13 mouse cellular contexts compared by ENCODE assay signal in genomic region chrX:136127038-136127743, GRCm38 (mm10). TPM values are rescaled to one million over a fixed set of nuclear protein-coding genes. Genes with fewer than 3 reads are reported as not detected.
DNase-seq lines count a peak whose midpoint lies in the region; ATAC-seq and TF ChIP-seq lines count a peak whose summit lies in the region.
"Had no signal": no experiment of that assay in that cellular context is flagged by ENCODE, and none has a peak within 500 bp of the region (broad histone marks: within the 10 kb centered on the region; RNA-seq: fewer than 3 reads in every experiment).

No protein-coding gene starts in this region.

- H3K4me1 ChIP-seq in heart, postnatal 0 days (ENCODE audit: control insufficient read depth, insufficient read depth) = no peaks in the 10 kb centered on the region
- H3K4me1 ChIP-seq in heart, adult 2 months (ENCODE audit: control insufficient read depth, insufficient read depth, low read length) = no peaks in the 10 kb centered on the region
- no peaks in the 10 kb centered on the region for H3K4me1 ChIP-seq in CH12.LX (ENCODE audit: control insufficient read depth in 1 of 2, insufficient read depth in 2 of 2)
- no peaks in the 10 kb centered on the region; the same call in 1 of the 2 replicates for H3K4me1 ChIP-seq in liver, embryonic 16.5 days (ENCODE audit: control insufficient read depth, low read depth, low read length)
- H3K4me1 ChIP-seq: forebrain, embryonic 15.5 days; heart, embryonic 12.5 days; limb, embryonic 12.5 days had no signal

- no peaks in the 10 kb centered on the region for H3K36me3 ChIP-seq in heart, postnatal 0 days (replicated peaks; ENCODE audit: control insufficient read depth, insufficient read depth, low read length)
- no peaks in the 10 kb centered on the region for H3K36me3 ChIP-seq in heart, adult 2 months (ENCODE audit: control insufficient read depth, insufficient read depth, low read length)
- H3K36me3 ChIP-seq in CH12.LX (replicated peaks in 1 of 2; ENCODE audit: control insufficient read depth in 1 of 2, insufficient read depth in 1 of 2, low read length in 1 of 2) = no peaks in the 10 kb centered on the region
- H3K36me3 ChIP-seq in liver, embryonic 16.5 days (ENCODE audit: control insufficient read depth, insufficient read depth) = no peaks in the 10 kb centered on the region
- H3K36me3 ChIP-seq: forebrain, embryonic 15.5 days; heart, embryonic 12.5 days; limb, embryonic 12.5 days had no signal

- in situ Hi-C loops in CH12.LX (cut with MboI; ENCODE audit: low pct_ligation_motif_present, low pct_unique_long_range_greater_than_20kb, low sequenced_read_pairs) = no loop called here

- no peak for TF ChIP-seq POLR2A in heart, adult 2 months (IDR thresholded peaks at IDR 0.05; ENCODE audit: insufficient read depth, low read depth, low read length)
- no peak for TF ChIP-seq POLR2A in CH12.LX (IDR thresholded peaks at IDR 0.05; ENCODE audit: low read depth, low read length)

- 34% methylated on average over 8 of the region's 8 CpGs for WGBS in heart, postnatal 0 days
- WGBS in heart, adult 2 months = 38% methylated on average over 8 of the region's 8 CpGs
- WGBS in liver, embryonic 16.5 days (ENCODE audit: insufficient replicate concordance) = 37% methylated on average over 8 of the region's 8 CpGs

- TF ChIP-seq RAD21 in CH12.LX (IDR thresholded peaks at IDR 0.05; ENCODE audit: low read depth, low read length) = no peak; the same call in 1 of the 2 replicates

- H3K9ac ChIP-seq in heart, postnatal 0 days (replicated peaks; ENCODE audit: low read depth, low read length) = no peak overlapping the region
- no peak overlapping the region for H3K9ac ChIP-seq in heart, adult 2 months (ENCODE audit: low read depth, low read length)
- no peak overlapping the region for H3K9ac ChIP-seq in CH12.LX (ENCODE audit: insufficient read depth, low read depth)
- H3K9ac ChIP-seq in liver, embryonic 16.5 days (ENCODE audit: low read depth, low read length) = no peak overlapping the region
- H3K9ac ChIP-seq: forebrain, embryonic 15.5 days; heart, embryonic 12.5 days; limb, embryonic 12.5 days had no signal

- no peak overlapping the region for H3K4me2 ChIP-seq in heart, postnatal 0 days (ENCODE audit: low read depth, low read length)
- H3K4me2 ChIP-seq in CH12.LX (ENCODE audit: insufficient read depth, low read depth, poor library complexity, severe bottlenecking) = no peak overlapping the region
- no peak overlapping the region for H3K4me2 ChIP-seq in liver, embryonic 16.5 days (ENCODE audit: low read depth, low read length)
- H3K4me2 ChIP-seq: forebrain, embryonic 15.5 days; heart, embryonic 12.5 days; limb, embryonic 12.5 days had no signal

- dilution Hi-C loops in CH12.LX (cut with MboI; ENCODE audit: extremely low pct_ligation_motif_present, extremely low pct_unique_long_range_greater_than_20kb, low sequenced_read_pairs) = no loop called here

- TF ChIP-seq CTCF in heart, postnatal 0 days (IDR thresholded peaks at IDR 0.05; ENCODE audit: low read depth) = peak; percentile 39
- no peak for TF ChIP-seq CTCF in heart, adult 2 months (IDR thresholded peaks at IDR 0.05)
- TF ChIP-seq CTCF in CH12.LX (conservative IDR thresholded peaks at IDR 0.05 in 1 of 2, IDR thresholded peaks at IDR 0.05 in 1 of 2; ENCODE audit: low read depth in 2 of 2, low read length in 2 of 2) = peak in 1 of 2 experiments; percentile 51; a peak in 2 of 4 replicates

- no peaks in the 10 kb centered on the region for H3K79me2 ChIP-seq in heart, adult 2 months (replicated peaks; ENCODE audit: control insufficient read depth, insufficient read depth, low read length)
- no peaks in the 10 kb centered on the region for H3K79me2 ChIP-seq in CH12.LX (replicated peaks; ENCODE audit: control insufficient read depth, extremely low read depth, insufficient read depth, poor library complexity, severe bottlenecking)

- no peak overlapping the region for H3K4me3 ChIP-seq in heart, postnatal 0 days (ENCODE audit: low read depth, low read length)
- H3K4me3 ChIP-seq in heart, adult 2 months = no peak overlapping the region
- H3K4me3 ChIP-seq in CH12.LX (replicated peaks in 1 of 3; ENCODE audit: low read depth in 2 of 3, low read length in 2 of 3, poor library complexity in 1 of 3) = no peak overlapping the region
- H3K4me3 ChIP-seq in liver, embryonic 16.5 days (ENCODE audit: low read depth, low read length) = no peak overlapping the region
- H3K4me3 ChIP-seq: forebrain, embryonic 15.5 days; heart, embryonic 12.5 days; limb, embryonic 12.5 days had no signal

- no peak for TF ChIP-seq EP300 in heart, postnatal 0 days (IDR thresholded peaks at IDR 0.05; ENCODE audit: low read depth)
- TF ChIP-seq EP300 in heart, adult 2 months (IDR thresholded peaks at IDR 0.05; ENCODE audit: insufficient read depth, low read depth, low read length) = no peak
- TF ChIP-seq EP300 in CH12.LX (IDR thresholded peaks at IDR 0.05; ENCODE audit: low read length) = no peak

- no peaks in the 10 kb centered on the region for H3K27me3 ChIP-seq in heart, postnatal 0 days (ENCODE audit: control insufficient read depth, insufficient read depth, low read length)
- no peaks in the 10 kb centered on the region for H3K27me3 ChIP-seq in heart, adult 2 months (ENCODE audit: control insufficient read depth, insufficient read depth, low read length)
- H3K27me3 ChIP-seq in CH12.LX (replicated peaks) = no peaks in the 10 kb centered on the region
- no peaks in the 10 kb centered on the region for H3K27me3 ChIP-seq in liver, embryonic 16.5 days (ENCODE audit: control insufficient read depth, insufficient read depth, low read depth, low read length)
- H3K27me3 ChIP-seq: forebrain, embryonic 15.5 days; heart, embryonic 12.5 days; limb, embryonic 12.5 days had no signal

- H3K9me3 ChIP-seq in heart, postnatal 0 days (replicated peaks; ENCODE audit: control insufficient read depth, low read length) = no peaks in the 10 kb centered on the region
- H3K9me3 ChIP-seq in CH12.LX (replicated peaks; ENCODE audit: low read length) = no peaks in the 10 kb centered on the region
- H3K9me3 ChIP-seq in liver, embryonic 16.5 days (replicated peaks; ENCODE audit: control insufficient read depth, low read length) = no peaks in the 10 kb centered on the region
- H3K9me3 ChIP-seq: forebrain, embryonic 15.5 days; heart, embryonic 12.5 days; limb, embryonic 12.5 days had no signal

- no peak for ATAC-seq in heart, postnatal 0 days (ENCODE audit: insufficient read depth, low read depth)
- ATAC-seq in liver, embryonic 16.5 days (ENCODE audit: low read depth) = peak; percentile 48; the same call in 1 of the 2 replicates
- ATAC-seq: forebrain, embryonic 15.5 days; midbrain, embryonic 16.5 days had no signal

- no peak overlapping the region for H3K27ac ChIP-seq in heart, postnatal 0 days (ENCODE audit: low read depth)
- H3K27ac ChIP-seq in heart, adult 2 months = no peak overlapping the region
- H3K27ac ChIP-seq in CH12.LX (ENCODE audit: insufficient read depth, low read depth) = no peak overlapping the region
- no peak overlapping the region for H3K27ac ChIP-seq in liver, embryonic 16.5 days (ENCODE audit: low read length)
- H3K27ac ChIP-seq: forebrain, embryonic 15.5 days; limb, embryonic 12.5 days had no signal

- peak; percentile 11 for DNase-seq in heart, postnatal 0 days (ENCODE audit: low spot score)
- no peak for DNase-seq in heart, adult 2 months
- DNase-seq in CH12.LX (ENCODE audit: extremely low read depth) = peak; percentile 66
- DNase-seq in embryo, embryonic 11 days = peak; percentile 23
- DNase-seq in adrenal gland, adult 18-20 months (ENCODE audit: low spot score in 2 of 2) = no peak
- DNase-seq in yolk sac, embryonic 10.5 days (ENCODE audit: low spot score) = no peak
- no peak for DNase-seq in thymus, postnatal 36 days

- intact Hi-C loops in heart, adult 2 months (cut with DNase I) = no loop called here

RNA-seq across cellular contexts. Expression of gene Bex4, which starts 11.6 kb away (rescaled TPM):
- 13.8 and 15.5 TPM in 2 replicates for total RNA-seq in heart, postnatal 0 days (2014; rRNA removed; ENCODE audit: low replicate concordance)
- 93.8 and 119 TPM in 2 replicates for polyA plus RNA-seq in heart, postnatal 0 days (2015; fragmentation: Nextera tagmentation; extraction: Ambion mirVana)
- 1 to 10 TPM in 1 of 2 experiments, under 1 TPM in 1; 0.44 to 1.3 TPM for total RNA-seq in heart, adult 2 months (2021)
- 0.44 and 0.66 TPM in 2 replicates for polyA plus RNA-seq in heart, adult 2 months (2012; rRNA removed)
- total RNA-seq in CH12.LX (2012; rRNA removed) = not detected in 2 replicates
- total RNA-seq in CH12.LX (2014; rRNA removed) = not detected in 2 replicates
- polyA plus RNA-seq in CH12.LX (2012; ENCODE audit: insufficient read length, low read depth) = not detected in 2 replicates
- polyA plus RNA-seq in liver, embryonic 16.5 days (2015; fragmentation: Nextera tagmentation; extraction: Ambion mirVana) = 131 and 159 TPM in 2 replicates
- total RNA-seq in adrenal gland, adult 18-20 months (2021) = 1 to 10 TPM; 5.7 to 6.0 TPM

RNA-seq across cellular contexts. Expression of gene Nxf3, which starts 42.1 kb away (rescaled TPM):
- total RNA-seq in heart, postnatal 0 days (2014; rRNA removed; ENCODE audit: low replicate concordance) = not detected in 2 replicates
- polyA plus RNA-seq in heart, postnatal 0 days (2015; fragmentation: Nextera tagmentation; extraction: Ambion mirVana) = 0.29 and 0.57 TPM in 2 replicates
- not detected for total RNA-seq in heart, adult 2 months (2021)
- polyA plus RNA-seq in heart, adult 2 months (2012; rRNA removed) = 0.04 and 0.47 TPM in 2 replicates
- total RNA-seq in CH12.LX (2012; rRNA removed) (0.59 and 1.1 TPM in 2 replicates), CH12.LX (2014; rRNA removed) (0.19 TPM in 1 of 2 replicates, not detected in the other)
- polyA plus RNA-seq in CH12.LX (2012; ENCODE audit: insufficient read length, low read depth) = 0.13 TPM in 1 of 2 replicates, not detected in the other
- 0.14 and 0.25 TPM in 2 replicates for polyA plus RNA-seq in liver, embryonic 16.5 days (2015; fragmentation: Nextera tagmentation; extraction: Ambion mirVana)
- not detected for total RNA-seq in adrenal gland, adult 18-20 months (2021)
- total RNA-seq: adrenal gland, postnatal 25 days had no signal
- polyA plus RNA-seq: forebrain, embryonic 15.5 days; limb, embryonic 12.5 days; midbrain, embryonic 16.5 days had no signal

RNA-seq across cellular contexts. Expression of gene Tceal8, which starts 45.0 kb away (rescaled TPM):
- 162 and 180 TPM in 2 replicates for total RNA-seq in heart, postnatal 0 days (2014; rRNA removed; ENCODE audit: low replicate concordance)
- 202 and 229 TPM in 2 replicates for polyA plus RNA-seq in heart, postnatal 0 days (2015; fragmentation: Nextera tagmentation; extraction: Ambion mirVana)
- total RNA-seq in heart, adult 2 months (2021) = 10 to 100 TPM; 14.4 to 15.4 TPM
- 7.8 and 15.1 TPM in 2 replicates for polyA plus RNA-seq in heart, adult 2 months (2012; rRNA removed)
- total RNA-seq in CH12.LX (2012; rRNA removed) (5.8 and 7.0 TPM in 2 replicates), CH12.LX (2014; rRNA removed) (0.63 and 0.67 TPM in 2 replicates)
- 1.1 and 1.3 TPM in 2 replicates for polyA plus RNA-seq in CH12.LX (2012; ENCODE audit: insufficient read length, low read depth)
- 170 and 186 TPM in 2 replicates for polyA plus RNA-seq in liver, embryonic 16.5 days (2015; fragmentation: Nextera tagmentation; extraction: Ambion mirVana)
- total RNA-seq in adrenal gland, adult 18-20 months (2021) = 10 to 100 TPM; 35.2 to 41.5 TPM

RNA-seq across cellular contexts. Expression of gene Bex2, which starts 59.2 kb away (rescaled TPM):
- 0.23 TPM in 1 of 2 replicates, not detected in the other for total RNA-seq in heart, postnatal 0 days (2014; rRNA removed; ENCODE audit: low replicate concordance)
- 5.6 TPM in 2 replicates for polyA plus RNA-seq in heart, postnatal 0 days (2015; fragmentation: Nextera tagmentation; extraction: Ambion mirVana)
- under 1 TPM in 1 of 2 experiments, not detected in 1; 0.27 TPM for total RNA-seq in heart, adult 2 months (2021)
- polyA plus RNA-seq in heart, adult 2 months (2012; rRNA removed) = 0.47 TPM in 1 of 2 replicates, not detected in the other
- total RNA-seq in CH12.LX (2012; rRNA removed) (not detected in 2 replicates), CH12.LX (2014; rRNA removed) (not detected in 2 replicates)
- polyA plus RNA-seq in CH12.LX (2012; ENCODE audit: insufficient read length, low read depth) = not detected in 2 replicates
- 160 and 181 TPM in 2 replicates for polyA plus RNA-seq in liver, embryonic 16.5 days (2015; fragmentation: Nextera tagmentation; extraction: Ambion mirVana)
- total RNA-seq in adrenal gland, adult 18-20 months (2021) = 10 to 100 TPM; 25.5 to 28.7 TPM

Comparison
In these comparisons a context has a peak if more than half of its experiments do, and no peak if none do; other contexts are left out.
1. DNase-seq: peak in heart, postnatal 0 days (single experiment), CH12.LX (single experiment) and embryo, embryonic 11 days (single experiment); none in heart, adult 2 months (0 of 2), adrenal gland, adult 18-20 months (0 of 2), yolk sac, embryonic 10.5 days (single experiment) and thymus, postnatal 36 days (0 of 2).